Mouse (Mus musculus) megakaryocyte, embryonic 14.5 days (primary cell): ENCODE results near the gene Exd1.

ENCODE experiments used
- FLI1 ChIP-seq: IDR thresholded peaks from 2 replicates; pipeline ENCODE4 v1.6.1; 2012; ENCODE audit warnings: low read length, inconsistent platforms, mixed read lengths
- GATA1 ChIP-seq: IDR thresholded peaks from 3 replicates; pipeline ENCODE4 v1.6.1; 2012; ENCODE audit warnings: mixed read lengths, low read length, inconsistent platforms, borderline replicate concordance

DNA sequence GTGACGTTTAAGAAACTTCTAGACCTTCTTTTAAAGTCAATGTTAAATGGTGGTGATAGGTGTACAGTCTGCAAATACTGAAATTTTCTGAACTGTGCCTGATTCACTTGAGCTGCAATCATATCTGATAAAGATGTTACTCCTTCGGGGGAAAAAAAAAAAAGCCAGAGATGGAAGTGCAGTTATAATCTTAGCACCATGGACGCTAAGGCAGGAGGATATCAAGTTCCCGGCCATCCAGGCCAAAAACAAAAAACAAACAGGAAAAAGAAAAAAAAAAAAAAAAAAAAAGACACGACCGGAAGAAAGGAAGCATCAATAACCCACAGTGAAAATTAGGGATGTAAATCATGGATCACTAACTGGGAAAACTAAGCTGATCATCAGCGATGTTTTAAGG is 71.3 kb downstream of the Exd1 start:
- TF ChIP-seq GATA1, result no peak
- TF ChIP-seq FLI1, result no peak
